Mouse (Mus musculus) c-Kit-positive CD71-positive TER-119-negative erythroid progenitor cells, embryonic 14.5 days (primary cell): ENCODE results near the gene Fam71f2.
A peak's percentile ranks its signal among the peaks of the same experiment; 100 is the strongest.

Experiments used
- DNase-seq: peaks from one replicate; pipeline ENCODE4 v3.0.0-alpha.2; 2013; ENCODE audit warnings: low read depth

The Fam71f2 gene

DNA sequence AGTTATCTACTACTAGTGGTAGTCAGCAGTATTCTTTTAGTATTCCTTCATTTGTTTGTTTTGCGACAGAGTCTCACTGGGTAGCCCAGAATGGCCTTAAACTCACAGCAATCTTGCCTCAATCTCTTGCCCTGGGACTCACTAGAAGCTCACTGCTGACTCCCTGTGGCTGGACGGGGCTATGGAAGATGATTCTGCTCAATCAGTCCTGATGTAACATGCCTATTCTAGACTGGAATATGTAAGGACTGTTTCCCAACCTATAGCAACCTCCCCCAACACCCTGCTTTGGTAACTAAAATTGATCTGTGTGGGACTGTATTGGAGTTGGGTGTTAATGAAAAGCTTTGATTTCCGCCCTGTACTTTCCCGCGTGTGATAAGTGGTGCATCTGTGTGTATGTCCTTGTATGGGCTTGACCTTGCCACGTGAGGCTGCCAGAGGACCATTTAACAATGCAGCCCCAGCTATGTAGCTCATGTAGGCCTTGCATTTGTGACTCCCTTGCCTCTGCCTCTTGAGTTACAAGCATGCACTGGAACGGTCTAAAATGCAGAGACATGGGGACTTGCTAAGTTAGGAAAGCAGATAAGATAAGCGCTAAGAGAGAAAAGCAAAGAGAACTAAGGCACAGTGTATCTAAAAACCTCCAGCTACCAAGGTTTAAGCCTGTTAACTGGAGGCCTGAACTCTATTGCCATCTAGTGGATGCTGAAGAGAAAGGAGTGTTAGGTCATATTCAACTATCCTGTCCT lies 703 bp upstream of the Fam71f2 start:
- DNase-seq = peak; percentile 54

DNA sequence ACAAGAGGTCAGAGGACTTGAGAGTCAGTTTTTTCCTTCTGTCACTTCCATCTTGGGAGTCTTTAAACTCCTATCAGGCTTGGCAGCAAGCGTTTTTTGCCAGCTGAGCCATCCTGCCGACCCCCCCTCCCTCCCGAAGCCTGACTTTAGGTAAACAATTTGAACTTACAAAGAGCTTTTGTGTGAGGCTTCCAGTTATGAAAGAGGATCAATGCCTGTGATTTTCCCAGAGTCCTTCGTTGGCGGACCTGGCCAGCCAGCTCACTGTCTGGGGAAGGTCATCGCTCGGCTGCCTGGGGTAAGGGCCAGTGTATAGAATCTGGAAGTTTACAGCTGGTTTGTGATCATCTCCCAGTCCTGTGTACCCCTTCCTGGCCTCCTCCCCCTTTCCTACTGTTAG lies 1.3 kb downstream of the Fam71f2 start:
- no peak for DNase-seq

DNA sequence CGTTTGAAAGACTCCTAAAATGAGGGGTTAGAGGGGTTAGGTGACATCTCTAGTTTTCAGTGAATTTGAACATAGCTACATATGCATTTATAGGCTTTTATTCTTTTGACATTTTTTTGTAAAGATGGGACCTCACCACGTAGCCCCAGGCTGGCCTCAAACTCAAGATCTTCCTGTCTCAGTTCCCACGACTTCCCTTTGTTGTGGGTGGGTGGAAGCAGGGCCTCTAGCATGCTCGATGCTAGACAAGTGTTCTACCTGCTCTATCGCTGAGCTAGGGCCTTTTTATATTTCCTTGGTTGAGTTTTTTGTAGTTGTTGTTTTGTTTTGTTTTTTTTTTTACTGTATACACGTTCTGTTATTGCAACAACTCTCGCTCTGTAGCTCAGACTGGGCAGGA lies 7.5 kb downstream of the Fam71f2 start:
- DNase-seq = no peak

DNA sequence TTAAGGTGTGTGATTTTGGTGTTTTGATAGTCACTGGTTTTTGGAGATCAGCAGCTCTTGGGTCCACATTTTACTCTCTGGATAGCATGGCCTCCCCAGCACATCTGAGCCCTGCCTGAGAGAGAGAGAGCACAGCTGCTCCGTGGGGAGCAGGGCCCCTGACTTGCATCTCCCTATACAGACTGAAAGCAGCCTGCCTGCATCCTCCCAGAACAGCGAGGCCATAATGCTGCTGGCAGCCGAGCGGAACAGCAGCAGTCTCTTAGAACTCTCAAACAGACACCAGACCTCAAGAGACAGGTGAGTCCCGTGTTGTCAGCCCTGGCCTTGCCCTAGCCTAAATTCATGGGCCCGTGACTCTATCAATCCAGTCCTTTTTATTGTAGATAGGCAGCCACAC lies 8.1 kb downstream of the Fam71f2 start:
- no peak for DNase-seq

DNA sequence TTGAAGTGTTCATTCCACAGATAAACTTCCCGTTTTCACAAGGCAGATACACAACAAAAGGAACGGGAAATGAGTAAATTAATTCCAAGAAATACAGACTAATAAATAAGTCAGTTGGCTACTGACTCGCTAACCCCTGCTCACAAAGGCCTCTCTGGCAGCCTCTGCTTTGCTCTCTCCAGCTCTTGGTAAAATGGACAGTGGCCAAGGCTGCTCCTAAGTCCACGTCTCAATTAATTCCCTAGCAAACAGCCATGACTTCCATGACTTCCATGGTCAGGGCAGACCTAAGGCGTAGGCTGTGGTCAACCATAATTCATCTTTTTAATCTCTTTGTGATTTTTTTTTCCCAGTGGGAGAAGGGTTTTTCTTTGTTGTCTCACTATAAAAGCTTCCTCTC lies 8.6 kb downstream of the Fam71f2 start:
- DNase-seq = no peak

DNA sequence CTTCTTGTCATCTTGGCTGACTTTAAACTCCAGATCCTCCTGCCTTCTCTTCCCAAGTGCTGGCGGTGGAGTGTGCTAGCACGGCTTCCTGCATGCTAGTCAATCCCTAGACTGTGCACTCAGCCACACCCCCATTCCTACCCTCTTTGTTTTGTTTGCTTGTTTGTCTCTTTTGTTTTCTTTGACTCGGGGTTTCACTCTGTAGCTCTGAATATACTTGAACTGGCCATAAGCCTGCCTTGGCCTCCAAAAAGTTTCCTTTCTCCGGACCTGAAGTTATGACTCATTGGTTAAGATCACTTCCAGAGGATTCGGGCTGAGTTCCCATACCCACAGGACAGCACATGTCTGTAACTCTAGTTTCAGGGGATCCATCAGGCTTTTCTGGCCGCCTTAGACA lies 9.3 kb downstream of the Fam71f2 start:
- no peak for DNase-seq

DNA sequence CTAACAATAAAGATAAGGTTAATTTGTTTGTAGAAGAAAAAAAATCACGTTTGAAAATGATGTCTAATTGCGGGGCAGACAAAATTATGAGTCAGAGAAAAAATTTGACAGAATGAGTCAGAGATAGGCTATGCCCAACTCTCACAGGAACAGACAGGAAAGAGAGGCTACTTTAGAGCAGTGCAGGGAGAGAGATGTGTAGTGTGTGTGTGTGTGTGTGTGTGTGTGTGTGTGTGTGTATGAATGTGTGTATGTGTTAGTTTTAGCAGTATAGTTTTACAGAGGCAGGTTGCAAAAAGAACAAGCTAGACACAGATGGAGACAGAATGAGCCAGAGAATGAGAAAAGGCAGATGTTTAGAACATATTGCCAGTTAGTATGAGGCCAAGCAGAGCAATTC lies 19.7 kb downstream of the Fam71f2 start:
- no peak for DNase-seq

DNA sequence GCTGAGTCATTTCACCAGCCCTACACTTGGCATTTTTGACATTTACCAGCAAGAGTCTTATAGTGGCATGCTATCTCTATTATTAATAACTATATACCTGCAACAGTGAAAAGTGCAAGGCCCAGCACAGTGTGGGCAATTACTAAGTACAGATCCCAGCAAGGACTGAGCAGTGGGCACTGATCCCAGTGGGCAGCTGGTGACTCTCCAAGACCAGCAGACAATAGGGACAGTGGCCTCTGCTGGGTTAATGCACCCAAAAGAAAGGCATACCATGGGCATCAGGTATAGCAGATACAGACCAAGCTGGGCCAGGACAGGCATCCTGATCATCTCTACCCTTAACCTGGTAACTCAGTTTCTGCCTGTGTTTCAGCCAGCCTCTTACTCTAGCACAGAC lies 23.9 kb downstream of the Fam71f2 start:
- no peak for DNase-seq

DNA sequence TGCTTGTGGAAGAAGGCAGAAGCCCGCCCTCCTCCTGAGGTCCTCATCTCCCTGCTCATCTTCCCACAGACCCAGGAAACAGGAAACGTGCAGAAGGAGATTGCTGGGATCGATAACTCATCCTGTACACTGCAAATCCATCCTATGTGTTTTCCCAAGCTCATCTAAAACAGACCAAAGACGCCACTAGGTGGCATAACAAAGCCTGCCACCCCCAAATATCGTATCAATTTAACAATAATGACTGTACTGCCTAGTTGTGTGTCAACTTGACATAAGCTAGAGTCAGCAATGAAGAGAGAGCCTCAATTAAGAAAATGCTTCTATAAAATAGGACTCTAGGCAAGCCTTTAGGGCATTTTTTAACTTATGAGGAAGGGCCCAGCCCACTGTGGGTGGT lies 24.3 kb downstream of the Fam71f2 start:
- DNase-seq = no peak

DNA sequence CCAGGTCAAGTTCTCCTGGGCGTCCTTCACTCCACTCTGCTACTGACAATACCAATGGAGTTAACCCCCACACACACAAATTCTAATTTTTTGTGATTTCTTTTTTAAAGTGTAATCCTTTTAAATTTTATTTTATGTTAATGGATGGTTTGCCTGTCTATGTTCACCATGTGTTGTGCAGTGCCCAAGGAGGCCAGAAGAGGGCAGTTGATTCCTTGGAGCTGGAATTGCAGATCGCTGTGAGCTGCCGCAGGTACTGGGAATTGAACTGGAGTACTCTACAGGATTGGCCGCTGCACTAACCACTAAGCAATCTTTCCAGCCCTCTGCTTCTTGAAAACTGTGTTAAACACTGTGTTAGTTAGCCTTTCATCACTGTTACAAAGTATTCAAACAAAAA lies 26.1 kb downstream of the Fam71f2 start:
- no peak for DNase-seq

DNA sequence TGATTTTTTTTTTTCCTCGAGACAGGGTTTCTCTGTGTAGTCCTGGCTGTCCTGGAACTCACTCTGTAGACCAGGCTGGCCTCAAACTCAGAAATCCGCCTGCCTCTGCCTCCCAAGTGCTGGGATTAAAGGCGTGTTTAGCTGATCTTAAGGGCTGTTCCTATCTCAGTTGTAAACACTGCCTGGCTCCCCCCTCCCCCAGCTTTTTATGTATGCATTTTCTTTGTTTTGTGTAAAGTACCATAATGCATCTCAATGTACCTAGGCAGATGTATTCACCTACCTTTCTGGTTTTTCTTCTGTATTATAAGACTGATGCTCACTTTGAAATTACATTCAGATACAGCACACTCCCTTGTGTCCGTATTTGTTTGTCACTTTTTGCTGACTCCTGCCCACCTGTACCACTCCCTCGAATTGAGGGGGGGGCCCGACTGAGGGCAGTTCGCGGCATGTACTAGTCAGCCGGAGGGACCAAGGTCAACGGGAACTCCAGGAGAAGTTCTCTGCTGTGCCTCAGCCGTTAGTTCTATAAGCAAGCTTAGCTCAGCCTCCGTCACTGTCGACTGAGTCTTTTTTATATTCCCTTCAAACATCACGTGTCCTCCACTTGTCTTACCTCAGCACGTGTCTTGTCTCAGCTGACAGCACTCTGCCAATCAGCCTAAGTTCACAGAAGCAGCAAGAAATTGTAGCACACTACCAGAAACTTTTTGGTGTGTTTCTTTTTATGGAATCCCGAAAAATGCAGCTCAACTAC lies 29.6 kb downstream of the Fam71f2 start:
- no peak for DNase-seq

DNA sequence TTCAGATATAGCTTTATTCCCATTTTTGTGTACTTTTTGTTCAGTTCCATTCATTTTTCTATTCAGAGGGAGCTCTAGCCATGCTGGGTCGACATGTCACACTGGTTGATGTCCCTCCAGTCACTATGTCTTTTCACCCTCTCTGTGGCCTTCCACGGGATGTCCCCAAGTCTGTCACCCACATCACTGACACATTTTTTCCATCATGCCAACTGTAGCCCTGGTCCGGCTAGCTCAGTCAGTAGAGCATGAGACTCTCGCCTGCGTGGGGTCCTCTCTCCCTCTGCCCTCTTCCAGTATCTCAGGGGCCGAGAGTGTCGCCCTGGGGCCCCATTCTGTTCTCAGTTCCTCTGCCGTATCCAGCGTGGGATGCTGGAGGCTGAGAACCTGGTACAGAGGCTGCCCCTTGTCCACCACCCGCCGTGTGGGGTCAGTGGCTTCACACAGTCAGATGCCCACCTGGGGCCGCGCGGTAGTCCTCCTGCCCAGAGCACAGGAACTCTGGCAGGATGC lies 34.4 kb downstream of the Fam71f2 start:
- no peak for DNase-seq

DNA sequence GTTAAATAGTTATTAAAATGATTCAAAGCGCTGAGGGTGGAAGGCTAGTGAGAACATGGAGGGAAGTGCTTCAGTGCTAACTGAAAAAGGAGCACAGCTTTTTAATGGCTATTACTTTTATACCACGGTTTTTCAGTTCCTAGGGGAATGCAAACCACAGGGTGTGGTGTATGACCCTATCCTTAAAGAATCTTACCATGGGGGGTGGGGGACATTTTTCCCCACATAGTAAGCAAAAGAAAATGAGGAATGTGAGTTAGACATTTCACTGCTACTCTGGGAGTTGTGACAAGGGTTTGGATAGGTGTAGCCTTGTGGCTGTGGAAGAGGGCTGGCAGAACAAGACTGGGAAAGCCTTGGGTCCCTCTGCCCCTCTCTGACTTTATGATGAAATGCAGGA lies 37.9 kb downstream of the Fam71f2 start:
- no peak for DNase-seq

DNA sequence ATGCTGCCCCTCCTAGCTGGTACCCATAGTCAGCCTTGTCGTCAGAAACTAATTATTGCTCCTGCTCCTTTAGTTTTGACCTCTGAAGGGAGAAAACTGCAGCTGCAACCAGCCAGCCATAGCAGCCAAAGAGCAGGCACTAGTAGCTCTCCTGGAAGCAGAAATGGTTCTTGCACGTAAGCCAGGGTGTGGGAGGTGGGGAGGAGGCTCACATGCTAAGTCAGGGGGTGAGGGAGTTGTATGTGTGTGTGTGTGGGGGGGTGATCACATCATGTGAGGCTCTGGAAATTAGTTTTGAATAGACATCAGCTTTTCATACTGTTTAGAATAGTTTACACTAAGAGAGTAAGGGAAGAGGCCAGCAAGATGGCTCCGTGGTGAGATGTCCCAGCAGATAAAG lies 38.5 kb downstream of the Fam71f2 start:
- no peak for DNase-seq

DNA sequence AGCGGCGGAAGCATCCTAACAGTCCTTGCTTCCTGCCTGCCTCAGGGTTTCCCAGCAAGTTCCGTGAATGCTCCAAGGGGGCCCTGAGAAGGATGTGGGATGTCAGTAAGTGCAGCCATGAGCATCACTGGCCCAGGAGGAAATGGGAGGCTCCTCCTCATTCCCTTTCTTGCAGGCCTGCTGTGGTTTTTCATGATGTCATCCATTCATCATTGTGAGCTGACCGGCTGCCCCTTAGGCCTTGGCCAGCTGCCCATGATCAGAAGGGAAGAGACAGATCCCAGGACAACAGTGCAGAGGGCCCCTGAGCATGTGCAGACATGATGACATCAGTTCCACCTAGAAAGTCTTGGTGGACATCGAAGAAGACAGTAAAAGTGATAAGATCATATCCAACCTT lies 39.5 kb downstream of the Fam71f2 start, which contains the start of gene Fam71f1:
TSS of gene Fam71f1 (plus strand) at position 262 of the 400 bp plus-strand sequence.
- DNase-seq = no peak

DNA sequence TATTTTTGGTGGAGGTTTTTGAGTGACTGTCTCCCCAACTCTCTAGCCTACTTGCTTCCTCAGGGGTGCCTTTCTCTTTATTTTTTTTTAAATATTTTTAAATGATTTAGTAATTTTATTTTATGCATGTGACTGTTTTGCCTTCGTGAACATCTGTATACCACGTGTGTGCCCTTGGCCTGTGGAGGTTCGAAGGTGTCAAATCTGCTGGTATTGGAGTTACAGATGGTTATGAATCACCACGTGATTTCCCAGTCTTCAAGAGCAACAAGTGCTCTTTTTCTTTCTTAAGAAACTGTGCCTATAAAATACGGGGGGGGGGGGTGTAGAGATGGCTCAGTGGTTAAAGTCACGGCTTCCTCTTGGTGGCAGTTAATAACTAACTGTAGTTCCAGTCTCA lies 42.2 kb downstream of the Fam71f2 start:
- DNase-seq = no peak

DNA sequence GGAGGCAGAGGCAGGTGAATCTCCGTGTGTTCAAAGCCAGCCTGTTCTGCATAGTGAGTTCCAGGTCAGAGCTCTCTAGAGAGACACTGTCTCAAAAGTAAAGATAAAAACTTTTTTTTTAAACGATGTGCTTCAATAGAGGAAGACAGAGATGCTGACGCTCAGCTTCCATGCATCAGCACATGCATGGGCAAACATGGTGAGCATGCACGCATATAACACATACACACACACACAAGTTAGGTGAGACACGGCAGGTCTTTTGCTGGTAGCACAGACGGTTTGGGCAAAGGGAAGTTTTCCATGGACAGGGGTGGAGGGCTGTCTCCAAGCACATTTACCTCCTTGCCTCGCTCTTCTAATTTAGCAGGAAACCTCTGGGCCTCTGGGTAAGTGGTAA lies 42.8 kb downstream of the Fam71f2 start:
- DNase-seq = no peak

DNA sequence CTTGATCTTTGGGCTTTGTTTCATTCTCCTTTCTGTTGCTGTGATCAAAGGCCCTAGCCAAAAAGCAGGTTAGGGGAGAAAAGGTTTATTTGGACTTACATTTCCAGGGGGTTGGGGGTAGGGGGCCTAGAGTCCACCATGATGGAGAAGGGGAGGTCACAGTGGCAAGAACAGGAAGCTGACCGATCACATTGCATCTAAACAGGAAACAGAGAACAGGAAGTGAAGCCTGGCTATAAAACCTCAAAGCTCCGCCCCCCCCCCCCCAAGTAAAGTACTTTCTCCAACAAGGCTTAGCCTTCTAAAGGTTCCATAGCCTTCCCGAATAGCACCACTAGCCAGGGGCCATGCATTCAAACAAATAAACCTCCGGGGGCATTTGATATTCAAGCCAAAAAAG lies 43.3 kb downstream of the Fam71f2 start:
- no peak for DNase-seq

DNA sequence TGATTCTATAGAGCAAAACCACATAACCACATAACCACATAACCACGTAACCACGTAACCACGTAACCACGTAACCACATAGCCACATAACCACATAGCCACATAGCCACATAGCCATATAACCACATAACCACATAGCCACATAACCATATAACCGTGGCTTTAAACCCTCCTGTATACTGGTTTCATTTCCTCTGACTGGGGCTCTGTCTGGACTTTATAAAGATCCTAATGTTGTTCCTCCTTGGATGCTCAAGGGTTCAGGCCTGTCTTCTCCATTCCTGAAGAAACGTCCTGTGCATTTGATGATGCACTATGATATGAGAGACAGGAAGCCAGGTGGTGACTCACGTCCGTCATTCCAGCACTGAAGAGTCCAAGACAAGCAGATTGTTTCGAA lies 47.6 kb downstream of the Fam71f2 start:
- no peak for DNase-seq

DNA sequence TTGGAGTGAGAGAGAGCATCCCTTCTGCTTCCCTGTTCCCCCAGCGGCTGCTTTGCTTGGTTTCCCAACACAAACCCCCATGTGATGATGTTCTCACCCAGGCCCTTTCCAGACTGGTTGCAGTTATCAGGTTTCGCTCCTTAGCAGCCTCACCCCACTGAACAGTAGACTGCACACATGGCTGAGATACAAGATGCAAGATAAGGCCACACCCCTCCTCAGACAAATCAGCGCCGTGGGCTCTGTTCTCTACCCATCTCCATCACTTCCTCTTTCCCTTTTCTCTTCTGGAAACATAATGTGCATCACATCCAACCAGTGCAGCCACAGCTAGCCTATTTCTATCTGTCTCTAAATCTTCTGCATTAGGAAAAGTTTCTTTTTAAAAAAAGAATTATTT lies 50.1 kb downstream of the Fam71f2 start:
- DNase-seq = no peak
